Mouse (Mus musculus): ENCODE data around the gene Pigyl. TPM values are rescaled to one million over a fixed set of nuclear protein-coding genes. Genes with fewer than 3 reads are reported as not detected.
A peak's percentile ranks its signal among the peaks of the same experiment; 100 is the strongest.
"Not testable (repeated sequence)": the region's sequence is repeated elsewhere in the genome, so short reads cannot be mapped to it uniquely, and the experiment has no call there.

Gene Pigyl
- total RNA-seq, 2 experiments from 2014 or later, result 34.7 to 41.3 TPM

GRCm38 (mm10) chr9:22144304-22144965, 12.2 kb upstream of the Pigyl start:
- intact Hi-C loops (cut with DNase I), result loop anchor here (5.0 kb wide), 1 partner anchor 167 kb away; no protein-coding TSS in a partner anchor

GRCm38 (mm10) chr9:22149426-22150248, 7.0 kb upstream of the Pigyl start:
- no peak overlapping the region for H3K4me3 ChIP-seq
- DNase-seq, result no peak
- intact Hi-C loops (cut with DNase I), result loop anchor here (10.0 kb wide), 1 partner anchor 145 kb away; the partner anchor contains the start of genes Ccdc151 and Prkcsh
- H3K27ac ChIP-seq, result no peak overlapping the region
- TF ChIP-seq CTCF (IDR thresholded peaks at IDR 0.05), result no peak

More at GRCm38 (mm10) chr9:22144304-22144965, 12.2 kb upstream of the Pigyl start:
- Histone ChIP-seq H3K27ac (no peak overlapping the region), H3K4me3 (no peak overlapping the region)
- DNase-seq, result no peak
- TF ChIP-seq CTCF (IDR thresholded peaks at IDR 0.05), result no peak

GRCm38 (mm10) chr9:22150249-22150693, 6.4 kb upstream of the Pigyl start:
- H3K27ac ChIP-seq, DNase-seq, H3K4me3 ChIP-seq: not testable (repeated sequence)
- intact Hi-C loops (cut with DNase I), result loop anchor here (10.0 kb wide), 1 partner anchor 145 kb away; the partner anchor contains the start of genes Ccdc151 and Prkcsh

- no peak overlapping the region for H3K4me3 ChIP-seq
- intact Hi-C loops (cut with DNase I), result loop anchor here (10.0 kb wide), 1 partner anchor 146 kb away; the partner anchor contains the start of genes Ccdc151 and Prkcsh
- no peak for DNase-seq
- no peak for TF ChIP-seq CTCF (IDR thresholded peaks at IDR 0.05)
- no peak overlapping the region for H3K27ac ChIP-seq
Observed at GRCm38 (mm10) chr9:22150946-22151345, 5.7 kb upstream of the Pigyl start.

- intact Hi-C loops (cut with DNase I), result loop anchor here (10.0 kb wide), 1 partner anchor 149 kb away; the partner anchor contains the start of genes Ccdc151 and Prkcsh
- DNase-seq, result no peak
- H3K4me3 ChIP-seq, result no peak overlapping the region
- no peak overlapping the region for H3K27ac ChIP-seq
- TF ChIP-seq CTCF (IDR thresholded peaks at IDR 0.05), result no peak
Observed at GRCm38 (mm10) chr9:22153810-22154209, 2.8 kb upstream of the Pigyl start.

GRCm38 (mm10) chr9:22155614-22156013, 1.0 kb upstream of the Pigyl start:
- peak; percentile 97 for TF ChIP-seq CTCF (IDR thresholded peaks at IDR 0.05)
- peak overlapping the region; percentile 88 for H3K4me3 ChIP-seq
- H3K27ac ChIP-seq, result peak overlapping the region; percentile 96
- intact Hi-C loops (cut with DNase I), result loop anchor here (1.0 to 10.0 kb wide), 4 partner anchors 38 to 151 kb away; partner anchors contain the start of genes Ccdc151, Elof1, Prkcsh and Zfp809
- peak; percentile 59 for DNase-seq

GRCm38 (mm10) chr9:22157516-22158265, 1.0 kb downstream of the Pigyl start:
- intact Hi-C loops (cut with DNase I), result loop anchor here (5.0 to 10.0 kb wide), 3 partner anchors 40 to 153 kb away; partner anchors contain the start of genes Ccdc151, Elof1, Prkcsh and Zfp809
- Histone ChIP-seq H3K4me3 (peak overlapping the region; percentile 88), H3K27ac (peak overlapping the region; percentile 96)
- no peak for TF ChIP-seq CTCF (IDR thresholded peaks at IDR 0.05)
- DNase-seq, result no peak

- no peak overlapping the region for H3K27ac ChIP-seq
- DNase-seq, result no peak
- no peak overlapping the region for H3K4me3 ChIP-seq
- no peak for TF ChIP-seq CTCF (IDR thresholded peaks at IDR 0.05)
- intact Hi-C loops (cut with DNase I), result no loop called here
Observed at GRCm38 (mm10) chr9:22161299-22161698, 4.7 kb downstream of the Pigyl start.

- Histone ChIP-seq H3K4me3 (no peak overlapping the region), H3K27ac (no peak overlapping the region)
- no peak for DNase-seq
- no peak for TF ChIP-seq CTCF (IDR thresholded peaks at IDR 0.05)
- intact Hi-C loops (cut with DNase I), result no loop called here
Observed at GRCm38 (mm10) chr9:22162305-22162704, 5.7 kb downstream of the Pigyl start.

GRCm38 (mm10) chr9:22162912-22163311, 6.3 kb downstream of the Pigyl start:
- no peak overlapping the region for H3K4me3 ChIP-seq
- no peak overlapping the region for H3K27ac ChIP-seq
- DNase-seq, result no peak
- intact Hi-C loops (cut with DNase I), result no loop called here
- TF ChIP-seq CTCF (IDR thresholded peaks at IDR 0.05), result no peak

- peak overlapping the region; percentile 46 for H3K27ac ChIP-seq
- intact Hi-C loops (cut with DNase I), result no loop called here
- H3K4me3 ChIP-seq, result peak overlapping the region; percentile 74
- peak; percentile 52 for DNase-seq
- TF ChIP-seq CTCF (IDR thresholded peaks at IDR 0.05), result no peak
Observed at GRCm38 (mm10) chr9:22164711-22165668, 8.3 kb downstream of the Pigyl start.

All from gastrocnemius, adult 2 months (tissue).